Mouse (Mus musculus) adrenal gland, postnatal 25 days (tissue): ENCODE measurements around the gene Rgs12. TPM values are rescaled to one million over a fixed set of nuclear protein-coding genes. Genes with fewer than 3 reads are reported as not detected.

ENCODE experiments used
- DNase-seq: peaks from one replicate; pipeline ENCODE4 v3.0.0; 2021; ENCODE audit warnings: mixed read lengths
- total RNA-seq: library from RNA; stranded (reverse); gene quantifications from 2 replicates; pipeline ENCODE4 v1.2.3, GENCODE M21; 2021

Gene Rgs12
- total RNA-seq, 1 experiment from 2014 or later, result 42.1 TPM

- no peak for DNase-seq
Observed at GRCm38 (mm10) chr5:34981734-34982133, 32.5 kb downstream of the Rgs12 start.

- DNase-seq, result no peak
Observed at GRCm38 (mm10) chr5:34984933-34985332, 35.7 kb downstream of the Rgs12 start.

GRCm38 (mm10) chr5:34985867-34986266 lies 36.6 kb downstream of the Rgs12 start:
- DNase-seq, result peak; percentile 88

GRCm38 (mm10) chr5:34987396-34987795 lies 38.2 kb downstream of the Rgs12 start:
- DNase-seq, result no peak

- no peak for DNase-seq
Observed at GRCm38 (mm10) chr5:34988690-34989089, 39.4 kb downstream of the Rgs12 start.

GRCm38 (mm10) chr5:34989321-34989772 lies 40.1 kb downstream of the Rgs12 start:
- no peak for DNase-seq

- DNase-seq, result no peak
Observed at GRCm38 (mm10) chr5:34998754-34999153, 49.5 kb downstream of the Rgs12 start.

GRCm38 (mm10) chr5:34999281-34999680 lies 50.0 kb downstream of the Rgs12 start:
- no peak for DNase-seq

- no peak for DNase-seq
Observed at GRCm38 (mm10) chr5:35000323-35000722, 51.1 kb downstream of the Rgs12 start.

- no peak for DNase-seq
Observed at GRCm38 (mm10) chr5:35001144-35001543, 51.9 kb downstream of the Rgs12 start.

GRCm38 (mm10) chr5:35003611-35004162 lies 54.4 kb downstream of the Rgs12 start:
- DNase-seq, result no peak

GRCm38 (mm10) chr5:35004769-35005168 lies 55.5 kb downstream of the Rgs12 start:
- no peak for DNase-seq

- DNase-seq, result no peak
Observed at GRCm38 (mm10) chr5:35005659-35006058, 56.4 kb downstream of the Rgs12 start.

GRCm38 (mm10) chr5:35006599-35006998 lies 57.4 kb downstream of the Rgs12 start:
- DNase-seq, result no peak

GRCm38 (mm10) chr5:35009163-35009562 lies 59.9 kb downstream of the Rgs12 start:
- peak; percentile 25 for DNase-seq

GRCm38 (mm10) chr5:35010656-35011055 lies 61.4 kb downstream of the Rgs12 start:
- DNase-seq, result no peak

GRCm38 (mm10) chr5:35011156-35011923 lies 62.1 kb downstream of the Rgs12 start:
- DNase-seq, result no peak

- DNase-seq, result no peak
Observed at GRCm38 (mm10) chr5:35014036-35014435, 64.8 kb downstream of the Rgs12 start.

- no peak for DNase-seq
Observed at GRCm38 (mm10) chr5:35019673-35020300, 70.5 kb downstream of the Rgs12 start.

- DNase-seq, result no peak
Observed at GRCm38 (mm10) chr5:35020410-35021241, 71.4 kb downstream of the Rgs12 start.

- peak; percentile 68 for DNase-seq
Observed at GRCm38 (mm10) chr5:35024975-35025374, 75.7 kb downstream of the Rgs12 start.

GRCm38 (mm10) chr5:35029303-35029702 lies 80.1 kb downstream of the Rgs12 start:
- no peak for DNase-seq

GRCm38 (mm10) chr5:35029755-35030154 lies 80.5 kb downstream of the Rgs12 start:
- no peak for DNase-seq
